Mouse (Mus musculus) layer of hippocampus, adult 9-11 months (tissue): ENCODE measurements around the gene Gm45713.
"Not testable (repeated sequence)": the region's sequence is repeated elsewhere in the genome, so short reads cannot be mapped to it uniquely, and the experiment has no call there.

Experiments
- DNase-seq: peaks from one replicate; pipeline ENCODE4 v3.0.0; 2022

Gene Gm45713

DNA sequence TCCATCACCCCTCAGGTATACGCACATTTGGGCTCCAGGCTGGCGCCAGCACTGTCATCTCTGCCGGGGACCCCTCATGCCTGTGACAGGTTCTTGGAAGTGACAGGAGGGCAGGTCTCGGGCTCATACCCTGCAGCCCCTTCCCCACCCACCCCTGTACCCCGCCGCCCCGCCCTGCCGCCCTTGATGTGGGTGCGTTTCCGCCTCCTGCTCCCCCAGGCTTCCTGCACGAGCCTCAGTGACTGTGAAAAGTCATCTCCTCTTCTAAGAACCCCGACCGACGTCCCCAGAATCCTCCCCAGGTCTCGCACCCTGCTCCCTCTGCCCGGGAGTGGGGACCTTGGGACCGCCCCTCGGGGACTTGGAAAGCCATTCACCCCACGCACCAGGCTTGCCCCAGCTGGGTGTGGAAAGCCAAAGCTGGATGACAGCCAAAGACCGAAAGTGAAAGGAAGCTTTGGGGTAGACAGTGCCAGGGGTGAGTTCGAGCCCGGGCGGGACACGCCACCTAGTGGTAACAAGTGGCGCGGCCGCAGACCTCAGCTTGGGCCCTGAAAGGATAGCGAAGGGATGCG lies at the start of gene Gm45713, which contains the start of gene Flt3l:
TSS of gene Gm45713 (minus strand) at position 239 of the 575 bp plus-strand sequence.
TSS of gene Flt3l (minus strand) at position 440 of the 575 bp plus-strand sequence.
- DNase-seq: peak; percentile 90

DNA sequence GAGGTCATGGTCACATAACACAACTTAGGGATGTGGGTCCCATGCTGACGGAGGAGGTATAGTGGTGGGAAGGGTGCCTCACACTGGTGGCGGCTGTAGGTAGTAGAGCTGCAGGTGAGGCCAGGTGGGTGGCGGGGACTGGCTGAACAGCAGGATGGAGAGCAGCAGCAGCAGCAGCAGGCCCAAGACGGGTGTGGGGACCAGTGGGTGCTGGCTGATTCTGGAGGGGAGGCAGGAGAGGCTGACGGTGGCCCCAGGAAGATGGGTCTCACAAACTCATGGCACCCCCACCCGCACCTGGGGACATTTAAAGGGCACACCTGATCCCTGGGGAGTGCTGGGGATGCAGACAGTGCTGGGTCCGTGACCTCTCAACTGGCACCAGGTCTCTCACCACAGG lies 47.6 kb upstream of the Gm45713 start:
- DNase-seq: no peak

DNA sequence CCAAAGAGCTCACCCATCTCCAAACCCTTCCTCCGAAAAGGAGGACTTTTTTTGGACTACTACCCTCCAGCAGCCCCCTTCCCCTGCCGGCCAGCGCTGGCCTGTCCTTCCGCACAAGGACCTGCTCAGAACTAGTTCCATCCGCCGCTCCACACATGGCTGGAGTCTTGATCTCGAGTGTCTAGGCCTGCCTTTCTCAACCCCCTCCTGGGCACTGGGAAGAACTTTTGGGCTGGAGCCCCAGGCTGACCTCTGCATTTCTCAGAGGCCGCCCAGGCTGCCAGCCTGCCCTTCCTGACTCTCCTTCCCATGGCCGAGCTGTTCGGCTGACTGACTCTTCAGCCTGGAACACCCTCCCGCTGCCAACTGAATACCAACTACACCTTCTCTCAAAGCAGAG lies 46.6 kb upstream of the Gm45713 start:
- no peak for DNase-seq

DNA sequence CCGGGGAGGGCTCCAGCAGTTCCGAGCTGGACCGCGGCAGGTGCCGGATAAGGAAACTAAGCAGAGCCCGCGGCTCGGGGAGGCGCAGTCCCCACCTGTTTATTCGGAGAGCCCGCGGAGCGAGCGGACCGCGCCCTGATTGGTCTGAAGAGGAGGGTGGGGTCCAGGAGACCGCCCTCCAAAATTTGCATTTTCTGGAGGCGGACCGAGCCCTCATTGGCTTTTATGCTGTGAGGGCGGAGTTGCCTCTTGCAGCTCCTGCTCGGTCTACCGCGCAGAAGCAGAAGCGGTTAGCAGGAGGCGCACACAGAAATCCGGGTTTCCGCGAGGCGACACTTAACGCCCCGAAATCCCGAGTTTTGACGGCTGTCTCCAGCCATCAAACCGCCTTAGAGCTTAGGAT lies 46.2 kb upstream of the Gm45713 start:
- peak; percentile 90 for DNase-seq

DNA sequence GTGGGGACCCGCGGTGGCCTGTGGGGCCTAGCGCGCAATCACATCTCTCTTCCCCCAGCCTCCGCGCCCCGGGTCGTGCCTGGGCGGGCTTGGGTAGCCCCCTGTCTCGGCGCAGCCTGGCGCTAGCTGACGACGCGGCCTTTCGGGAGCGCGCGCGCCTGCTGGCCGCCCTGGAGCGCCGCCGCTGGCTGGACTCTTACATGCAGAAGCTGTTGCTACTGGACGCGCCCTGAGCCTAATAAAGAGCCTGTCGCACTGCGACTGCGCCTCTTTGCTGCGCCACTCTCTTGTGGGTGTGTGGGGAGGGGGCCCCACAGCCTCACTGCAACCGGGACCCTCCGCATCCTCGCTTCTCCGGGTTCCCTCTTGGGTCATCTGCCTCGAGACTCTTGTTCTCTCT lies 45.5 kb upstream of the Gm45713 start:
- DNase-seq: no peak

DNA sequence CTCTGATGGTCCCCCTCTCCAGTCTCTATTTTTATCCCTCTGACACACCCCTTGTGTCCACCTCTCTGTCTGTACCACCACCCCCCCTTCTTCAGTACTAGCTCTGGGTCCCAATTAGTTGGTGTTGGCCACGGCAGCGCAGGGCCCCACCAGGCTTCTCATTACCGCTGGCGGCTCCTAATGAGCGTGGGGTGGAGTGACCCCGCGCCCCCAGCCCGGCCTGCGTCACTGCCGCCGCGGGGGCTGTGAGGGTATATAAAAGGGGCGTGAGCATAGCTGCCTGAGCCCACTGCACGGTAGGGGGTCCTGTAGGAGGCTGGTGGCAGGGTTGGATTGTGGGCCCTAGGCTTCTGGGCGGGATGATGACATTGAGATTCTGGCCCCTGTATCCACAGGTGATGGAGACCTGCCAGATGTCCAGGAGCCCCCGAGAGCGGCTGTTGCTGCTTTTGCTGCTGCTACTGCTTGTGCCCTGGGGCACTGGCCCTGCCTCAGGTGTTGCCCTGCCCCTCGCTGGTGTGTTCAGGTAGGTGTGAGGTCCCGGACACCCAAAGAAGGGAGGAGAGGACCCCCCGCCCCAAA lies 45.0 kb upstream of the Gm45713 start, which contains the start of gene Pth2:
TSS of gene Pth2 (plus strand) at position 100 of the 582 bp plus-strand sequence.
- no peak for DNase-seq

DNA sequence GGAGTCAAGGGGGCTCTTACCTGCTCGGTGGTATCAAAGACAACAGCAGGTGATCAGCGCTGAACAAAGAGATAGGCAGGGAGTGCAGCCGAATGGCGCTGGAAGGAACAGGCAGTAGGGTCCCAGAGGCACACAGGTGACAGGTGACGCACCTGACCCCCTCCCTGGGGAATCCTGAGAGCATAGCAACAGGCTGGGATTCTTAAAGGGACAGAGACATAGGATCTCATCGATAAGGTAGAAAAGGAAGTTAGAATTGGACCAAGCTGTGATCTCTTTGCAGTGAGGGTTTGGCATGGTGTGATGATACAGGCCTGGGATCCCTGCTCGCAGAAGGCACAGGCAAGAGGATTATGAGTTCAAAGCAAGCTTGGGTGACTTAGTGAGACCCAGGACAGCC lies 43.4 kb upstream of the Gm45713 start, which contains the start of gene Gfy:
TSS of gene Gfy (minus strand) at position 101 of the 400 bp plus-strand sequence.
- no peak for DNase-seq

DNA sequence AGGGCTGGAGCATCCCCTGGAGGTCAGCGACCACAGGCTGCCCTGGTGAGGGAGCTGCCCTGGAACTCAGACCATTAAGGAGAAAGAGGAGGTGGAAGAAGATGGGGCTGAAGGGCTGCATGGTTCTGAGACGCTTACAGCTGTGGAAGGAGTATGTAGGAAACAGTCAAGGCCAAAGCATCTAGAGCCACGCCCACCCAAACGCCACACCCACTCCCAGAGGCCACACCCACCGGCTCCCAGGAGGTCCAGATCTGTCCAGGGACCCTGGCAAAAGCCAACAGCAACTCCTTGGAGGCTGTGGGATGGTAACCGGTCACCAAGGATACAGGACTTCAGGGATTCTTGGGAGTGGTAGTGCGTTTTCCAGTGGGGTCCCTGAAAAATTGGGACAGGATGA lies 42.5 kb upstream of the Gm45713 start:
- no peak for DNase-seq

DNA sequence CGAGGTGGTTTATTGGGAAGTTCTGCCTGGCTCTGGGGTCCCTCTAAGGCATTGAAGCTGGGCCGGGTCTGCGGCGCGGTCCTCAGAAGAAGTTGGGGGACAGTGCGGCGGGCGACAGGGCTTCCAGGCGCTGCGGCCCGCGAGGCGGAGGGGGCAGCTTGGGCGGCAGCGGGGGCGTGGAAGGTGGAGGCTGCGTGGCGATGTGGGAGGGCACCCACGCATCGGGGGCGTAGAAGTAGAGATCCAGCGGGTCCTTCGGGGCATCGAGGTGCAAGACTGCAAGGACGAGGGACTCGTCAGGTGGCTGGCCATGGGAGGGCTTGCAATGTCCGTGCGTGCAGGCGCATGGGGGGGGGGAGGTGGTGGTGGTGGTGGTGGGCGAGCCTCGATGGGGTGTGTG lies 40.3 kb upstream of the Gm45713 start:
- no peak for DNase-seq

DNA sequence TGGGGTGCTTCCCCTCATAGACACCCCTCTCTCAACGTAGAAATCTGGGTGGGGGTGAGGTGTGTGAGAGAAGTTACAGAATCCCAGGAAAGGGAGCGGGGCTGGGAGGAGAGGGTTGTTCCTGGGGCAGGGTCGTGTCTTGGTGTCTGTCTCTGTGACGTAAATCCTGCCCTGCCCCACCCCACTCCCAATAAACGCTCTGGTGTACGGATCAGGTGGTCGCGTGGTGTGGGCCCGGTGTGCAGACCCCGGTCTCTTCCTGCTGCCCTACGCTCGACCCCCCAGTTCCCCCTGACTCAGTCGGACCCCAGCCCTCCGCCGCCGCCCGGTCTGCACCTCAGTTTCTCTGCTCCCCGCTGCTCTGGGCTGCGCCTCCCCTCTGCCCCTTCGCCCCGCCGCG lies 39.9 kb upstream of the Gm45713 start:
- no peak for DNase-seq

DNA sequence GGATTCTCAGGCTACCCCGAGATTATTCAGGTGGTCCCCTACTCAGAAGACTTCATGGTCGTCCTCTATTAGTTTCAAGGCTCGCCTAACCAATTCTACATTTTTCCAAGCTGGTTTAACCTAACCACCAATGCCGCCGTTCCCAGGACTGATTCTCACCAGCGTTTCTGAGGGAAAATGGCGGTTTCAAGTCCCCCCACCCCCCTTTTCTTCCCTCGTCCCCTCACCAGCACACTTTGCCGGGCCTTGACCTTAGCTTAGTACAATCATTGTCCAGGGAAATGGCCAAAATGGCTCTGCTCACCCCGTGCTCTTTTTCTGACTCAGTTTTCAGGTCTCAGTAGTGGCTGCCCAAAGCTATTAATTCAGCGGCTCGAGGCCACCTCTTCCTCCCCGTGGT lies 39.4 kb upstream of the Gm45713 start:
- DNase-seq: no peak

DNA sequence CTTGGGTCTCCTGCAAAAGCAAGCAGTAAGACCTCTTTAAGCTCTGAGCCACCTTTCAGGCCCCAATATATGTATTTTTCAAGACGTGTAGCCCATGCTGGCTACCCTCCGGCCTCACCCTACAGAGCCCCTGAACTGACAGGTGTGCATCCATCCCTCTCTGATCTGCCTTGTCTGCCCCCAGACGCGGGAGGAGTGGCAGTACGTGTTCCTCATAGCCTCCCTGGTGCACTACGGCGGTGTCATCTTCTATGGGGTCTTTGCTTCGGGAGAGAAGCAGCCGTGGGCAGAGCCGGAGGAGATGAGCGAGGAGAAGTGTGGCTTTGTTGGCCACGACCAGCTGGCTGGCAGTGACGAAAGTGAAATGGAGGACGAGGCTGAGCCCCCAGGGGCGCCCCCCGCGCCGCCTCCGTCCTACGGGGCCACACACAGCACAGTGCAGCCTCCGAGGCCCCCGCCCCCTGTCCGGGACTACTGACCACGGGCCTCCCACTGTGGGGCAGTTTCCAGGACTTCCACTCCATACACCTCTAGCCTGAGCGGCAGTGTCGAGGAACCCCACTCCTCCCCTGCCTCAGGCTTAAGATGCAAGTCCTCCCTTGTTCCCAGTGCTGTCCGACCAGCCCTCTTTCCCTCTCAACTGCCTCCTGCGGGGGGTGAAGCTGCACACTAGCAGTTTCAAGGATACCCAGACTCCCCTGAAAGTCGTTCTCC lies 38.7 kb upstream of the Gm45713 start:
- DNase-seq: no peak

DNA sequence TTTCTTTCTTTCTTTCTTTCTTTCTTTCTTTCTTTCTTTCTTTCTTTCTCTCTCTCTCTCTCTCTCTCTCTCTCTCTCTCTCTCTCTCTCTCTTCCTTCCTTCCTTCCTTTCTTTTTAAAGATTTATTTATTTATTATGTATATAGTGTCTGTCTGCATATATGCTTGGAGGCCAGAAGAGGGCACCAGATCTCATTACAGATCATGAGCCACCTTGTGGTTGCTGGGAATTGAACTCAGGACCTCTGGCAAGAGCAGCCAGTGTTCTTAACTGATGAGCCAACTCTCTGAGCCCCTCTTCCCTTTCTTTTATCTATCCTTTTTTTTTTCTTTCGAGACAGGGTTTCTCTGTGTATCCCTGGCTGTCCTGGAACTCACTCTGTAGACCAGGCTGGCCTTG lies 37.7 kb upstream of the Gm45713 start:
- not testable (repeated sequence) for DNase-seq

DNA sequence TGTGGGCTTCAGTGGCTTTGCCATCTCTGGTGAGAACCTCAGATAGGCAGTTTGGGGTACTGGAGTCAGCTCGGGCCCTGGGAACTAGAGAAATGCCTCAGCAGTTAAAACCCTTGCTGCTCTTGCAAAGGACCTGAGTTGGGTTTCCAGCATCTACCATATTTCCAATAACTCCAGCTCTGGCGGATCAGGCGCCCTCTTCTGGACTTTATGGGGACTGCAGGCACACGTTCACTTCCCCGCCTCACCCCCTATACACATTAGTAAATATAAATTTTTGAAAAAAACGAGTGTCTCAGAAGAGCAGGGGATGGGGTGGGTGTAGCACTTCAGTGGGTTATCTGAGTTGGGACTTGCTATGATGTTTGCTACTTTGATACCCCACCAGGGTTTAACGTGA lies 36.9 kb upstream of the Gm45713 start:
- DNase-seq: no peak

DNA sequence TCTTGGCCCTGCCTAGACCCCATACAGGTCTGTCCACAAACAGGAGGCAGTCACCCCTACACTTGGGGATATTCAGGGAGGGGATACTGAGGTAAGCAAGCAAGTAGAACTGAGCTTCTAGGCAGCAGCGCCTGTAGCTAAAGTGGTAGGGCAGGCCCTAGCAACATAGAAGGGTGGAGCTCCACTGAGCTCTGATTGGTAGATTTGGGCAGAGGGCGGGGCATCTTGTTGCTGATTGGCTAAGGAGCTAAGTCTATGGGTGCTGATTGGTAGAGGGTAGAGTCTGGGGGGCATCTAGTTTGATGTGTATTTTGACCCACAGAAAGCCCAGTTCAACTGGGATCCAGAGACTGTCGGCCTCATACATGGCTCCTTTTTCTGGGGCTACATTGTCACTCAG lies 33.5 kb upstream of the Gm45713 start:
- DNase-seq: peak; percentile 83

DNA sequence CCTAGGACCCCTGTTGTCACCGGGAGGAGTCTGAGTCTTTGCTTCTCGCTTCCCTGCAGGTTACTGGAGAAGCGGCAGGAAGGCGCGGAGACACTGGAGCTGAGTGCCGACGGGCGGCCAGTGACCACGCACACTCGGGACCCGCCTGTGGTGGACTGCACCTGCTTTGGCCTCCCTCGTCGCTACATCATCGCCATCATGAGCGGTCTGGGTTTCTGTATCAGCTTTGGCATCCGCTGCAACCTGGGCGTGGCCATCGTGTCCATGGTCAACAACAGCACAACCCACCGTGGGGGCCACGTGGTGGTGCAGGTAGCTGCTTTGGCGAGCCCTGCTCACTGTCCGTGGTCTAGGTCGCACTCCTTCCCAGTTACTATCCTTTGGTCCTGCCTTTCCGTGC lies 32.6 kb upstream of the Gm45713 start:
- DNase-seq: no peak

DNA sequence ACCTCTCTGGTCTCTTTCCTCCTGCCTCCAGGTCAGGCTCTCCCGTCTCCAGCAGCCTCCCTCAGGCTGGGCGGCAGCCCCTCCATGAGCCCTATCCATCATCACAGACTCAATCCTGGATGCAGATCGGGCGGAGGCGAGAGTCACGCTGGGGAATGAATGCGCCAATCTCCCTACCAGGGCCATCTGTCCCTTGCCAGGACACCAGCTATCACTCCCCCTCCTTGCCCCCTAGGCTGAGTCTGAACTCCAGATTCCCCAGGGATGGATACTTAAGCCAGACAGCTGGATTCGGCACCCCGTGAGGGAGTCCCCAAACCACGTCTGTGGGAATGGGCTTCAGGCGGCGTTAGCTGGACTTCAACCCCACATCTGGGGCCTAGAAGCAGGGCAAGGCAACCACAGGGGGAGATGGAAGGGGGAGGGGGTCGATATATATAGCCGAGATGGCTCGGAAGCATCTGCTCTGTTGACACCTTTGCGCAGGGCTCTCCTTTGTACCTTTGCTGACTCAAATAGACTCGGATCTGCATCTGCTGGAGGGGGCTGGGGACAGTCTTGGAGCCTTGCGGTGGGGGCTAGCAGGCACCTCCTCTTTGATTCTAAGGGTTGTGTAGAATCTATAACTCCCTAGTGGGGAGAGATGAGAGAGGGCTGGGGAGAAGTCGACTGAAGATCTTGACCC lies 31.9 kb upstream of the Gm45713 start:
- peak; percentile 81 for DNase-seq

DNA sequence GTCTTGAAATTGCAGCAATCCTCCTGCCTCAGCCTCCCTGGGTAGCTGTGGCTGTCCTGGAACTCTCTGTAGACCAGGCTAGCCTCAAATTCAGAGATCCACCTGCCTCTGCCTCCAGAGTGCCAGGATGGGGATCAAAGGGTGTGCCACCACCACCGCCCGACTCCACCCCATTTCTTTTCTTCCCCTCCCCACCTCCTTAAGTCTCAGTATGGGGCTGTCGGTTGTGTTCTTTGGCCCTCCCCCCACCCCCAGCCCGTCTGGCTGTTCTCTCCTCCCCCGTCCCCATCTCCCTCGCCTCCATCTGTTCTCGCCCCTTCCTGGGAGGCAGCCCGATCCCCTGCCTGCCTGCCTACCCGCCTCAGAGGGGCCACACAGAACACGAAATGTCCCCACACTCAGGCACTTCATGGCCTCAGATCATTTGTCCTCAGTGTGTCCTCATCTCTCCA lies 30.9 kb upstream of the Gm45713 start:
- peak; percentile 75 for DNase-seq

DNA sequence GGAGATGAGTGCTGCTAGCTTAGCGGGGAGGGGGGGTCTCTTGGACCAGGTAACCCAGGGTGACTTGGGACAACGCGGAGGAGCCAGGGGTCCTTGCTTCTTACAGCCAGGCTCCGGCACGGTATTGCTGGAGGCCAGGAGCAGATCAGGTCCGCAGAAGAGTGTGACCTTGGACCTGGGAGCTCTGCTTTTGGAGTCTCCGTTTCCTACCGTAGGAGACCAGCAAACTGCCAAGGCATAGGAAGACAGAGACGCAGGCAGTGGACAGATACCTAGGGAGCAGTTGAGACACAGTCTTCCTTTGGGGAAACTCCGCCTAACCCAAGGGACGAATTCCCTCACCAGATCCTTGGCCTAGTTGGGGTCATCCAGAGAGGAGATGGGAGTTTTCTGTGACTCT lies 29.7 kb upstream of the Gm45713 start:
- no peak for DNase-seq

DNA sequence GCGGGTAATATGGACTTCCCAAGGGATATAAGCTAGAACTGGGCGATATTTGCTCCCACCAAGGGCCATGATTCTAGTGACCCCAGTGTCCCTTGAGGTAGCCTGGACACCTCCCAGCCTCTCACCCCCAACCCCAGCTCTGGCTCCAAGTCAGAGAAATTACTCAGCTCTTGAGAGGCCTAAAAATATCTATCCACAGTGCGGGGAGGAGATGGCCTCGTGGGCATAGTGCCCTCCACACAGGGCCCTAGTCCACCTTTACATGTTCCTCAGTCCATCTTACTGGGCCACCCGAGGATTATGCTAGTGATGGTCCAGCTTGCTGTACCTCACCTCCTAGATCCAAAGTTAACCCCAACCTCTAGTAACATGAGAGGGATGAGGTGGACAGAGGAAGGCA lies 28.8 kb upstream of the Gm45713 start:
- no peak for DNase-seq

DNA sequence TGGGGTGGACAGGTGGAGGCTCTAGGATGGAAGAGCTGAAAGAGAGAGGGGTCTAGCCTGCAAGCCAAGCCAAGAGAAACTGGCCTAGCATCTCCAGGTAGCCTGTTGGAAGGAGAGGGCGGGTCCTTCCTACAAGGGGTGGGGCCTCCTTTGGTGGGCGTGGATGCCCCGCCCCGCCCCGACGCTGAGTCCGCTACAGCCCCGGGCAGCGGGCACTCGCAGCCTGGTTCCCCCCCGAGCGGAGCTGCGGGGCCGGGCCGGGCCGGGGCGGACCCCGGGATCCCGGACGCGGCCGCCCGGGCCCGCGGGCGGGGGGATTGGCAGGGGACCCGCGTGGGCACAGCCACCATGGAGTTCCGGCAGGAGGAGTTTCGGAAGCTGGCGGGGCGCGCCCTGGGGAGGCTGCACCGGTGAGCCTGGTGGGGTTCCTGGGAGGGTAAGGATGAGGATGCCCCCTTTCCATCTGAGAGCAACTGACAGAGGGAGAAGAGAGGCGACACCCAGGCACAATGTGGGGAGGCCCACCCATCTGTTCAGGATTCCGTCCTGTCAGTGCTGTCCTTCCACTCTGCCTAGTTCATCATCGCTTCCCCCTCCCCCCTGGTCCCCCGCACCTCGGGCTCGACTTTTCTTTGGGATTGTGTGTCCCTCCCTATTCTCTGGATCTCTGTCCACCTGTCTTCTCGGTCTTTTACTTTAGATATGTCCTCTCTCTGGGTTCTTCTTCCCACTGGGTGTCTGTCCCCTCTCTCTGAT lies 27.9 kb upstream of the Gm45713 start, which contains the start of gene Slc17a7:
TSS of gene Slc17a7 (plus strand) at position 215 of the 756 bp plus-strand sequence.
- peak; percentile 61 for DNase-seq

DNA sequence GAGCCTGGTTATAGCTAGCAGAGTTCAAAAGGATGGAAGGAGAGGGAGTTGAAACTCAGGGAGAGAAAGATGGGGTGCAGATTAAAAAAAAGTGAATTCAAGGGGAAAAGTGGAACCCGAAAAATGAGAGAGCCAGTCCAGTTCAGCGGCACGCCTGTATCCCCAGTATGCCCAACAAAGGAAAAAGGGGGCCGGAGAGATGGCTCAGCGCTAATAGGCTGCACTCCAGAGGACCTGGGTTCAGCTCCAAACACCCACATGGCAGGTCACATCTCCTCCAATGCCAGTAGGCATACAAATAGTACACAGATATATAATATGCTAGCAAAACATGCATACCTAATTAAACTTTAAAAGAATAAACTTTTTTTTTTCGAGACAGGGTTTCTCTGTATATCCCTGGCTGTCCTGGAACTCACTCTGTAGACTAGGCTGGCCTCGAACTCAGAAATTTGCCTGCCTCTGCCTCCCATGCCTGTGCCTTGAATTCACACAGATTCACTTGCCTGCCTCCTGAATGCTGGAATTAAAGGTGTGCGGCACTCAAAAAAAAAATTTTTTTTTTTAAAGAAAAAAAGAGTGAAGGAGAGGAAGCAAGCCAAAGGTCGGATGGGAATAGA lies 27.1 kb upstream of the Gm45713 start:
- DNase-seq: no peak
